Mouse (Mus musculus): ENCODE data around the gene Gm6710.
"Not testable (repeated sequence)": the region's sequence is repeated elsewhere in the genome, so short reads cannot be mapped to it uniquely, and the experiment has no call there.

Gene Gm6710

GRCm38 (mm10) chr2:175869024-175869423 is at the start of gene Gm6710:
TSS of gene Gm6710 (plus strand) at chr2:175869219.
- DNase-seq, result not testable (repeated sequence)

Measured in cerebellum, adult 11-12 months (tissue).